Mouse (Mus musculus) liver, embryonic 13.5 days (tissue): ENCODE data around the gene Ino80. TPM values are rescaled to one million over a fixed set of nuclear protein-coding genes. Genes with fewer than 3 reads are reported as not detected.

Source experiments
- polyA plus RNA-seq: library from polyadenylated mRNA; unstranded; fragments of >200 nt; fragmentation: Nextera tagmentation; extraction: Ambion mirVana; gene quantifications from 2 replicates; pipeline ENCODE4 v1.2.1, GENCODE M21; 2015

The Ino80 gene
- polyA plus RNA-seq, 1 experiment from 2014 or later: 2.0 TPM

Other genes with a start within 250 kb of the Ino80 start
- gene Ppp1r14d, start 247.8 kb downstream of the Ino80 start, polyA plus RNA-seq: not detected in 2 replicates
- gene Spint1, start 240.3 kb downstream of the Ino80 start, polyA plus RNA-seq: 0.09 and 0.36 TPM in 2 replicates
- gene Rhov, start 206.4 kb downstream of the Ino80 start, polyA plus RNA-seq: 0.08 and 0.16 TPM in 2 replicates
- 6.5 and 6.6 TPM in 2 replicates for gene Vps18, start 188.9 kb downstream of the Ino80 start, polyA plus RNA-seq
- 1.7 and 1.9 TPM in 2 replicates for gene Dll4, start 151.9 kb downstream of the Ino80 start, polyA plus RNA-seq
- 1.0 and 2.0 TPM in 2 replicates for gene Chac1, start 126.5 kb downstream of the Ino80 start, polyA plus RNA-seq
- gene Exd1, start 69.9 kb upstream of the Ino80 start, polyA plus RNA-seq: 0.35 and 0.38 TPM in 2 replicates
- gene Chp1, start 70.0 kb upstream of the Ino80 start, polyA plus RNA-seq: 47.3 and 54.2 TPM in 2 replicates
- gene Nusap1, start 140.6 kb upstream of the Ino80 start, polyA plus RNA-seq: 90.6 and 119 TPM in 2 replicates
- 42.8 and 50.4 TPM in 2 replicates for gene Oip5, start 140.8 kb upstream of the Ino80 start, polyA plus RNA-seq
- 44.6 and 52.0 TPM in 2 replicates for gene Ndufaf1, start 185.1 kb upstream of the Ino80 start, polyA plus RNA-seq
- gene Rtf1, start 197.4 kb upstream of the Ino80 start, polyA plus RNA-seq: 18.3 and 23.8 TPM in 2 replicates